Mouse (Mus musculus) thymus, adult 2 months (tissue): ENCODE results near the gene Zbtb9.

Source experiments
- CTCF ChIP-seq: fragments of 200-500 bp; IDR thresholded peaks from 2 replicates; pipeline ENCODE4 v1.5.1; 2012; ENCODE audit warnings: mild to moderate bottlenecking, control low read depth, low read length, moderate library complexity, borderline replicate concordance; ENCODE audit not compliant: control insufficient read depth, poor library complexity, insufficient read depth; ENCODE audit errors: extremely low read depth
- POLR2A ChIP-seq: fragments of 200-500 bp; IDR thresholded peaks from 2 replicates; pipeline ENCODE4 v1.6.1; 2012; ENCODE audit warnings: mild to moderate bottlenecking, low read length, control low read depth, moderate library complexity; ENCODE audit not compliant: control insufficient read depth, poor library complexity, insufficient read depth; ENCODE audit errors: extremely low read depth

GRCm38 (mm10) chr17:27048445-27049239 lies 75.7 kb downstream of the Zbtb9 start:
- TF ChIP-seq POLR2A (no peak), CTCF (no peak)
